Mouse (Mus musculus) hindbrain, embryonic 16.5 days (tissue): ENCODE measurements at regions not wholly inside any gene's neighbourhood (a gene's known extent, or its start where the extent isn't known, plus 50 kb on each side); places are given as distances from the start of the nearest gene placed in this dataset.

ENCODE experiments used
- ATAC-seq: fragments of 200-750 bp; cut with Nextera tagmentation; 2 replicates; pipeline ENCODE4 v1.8.0; 2017; ENCODE audit warnings: moderate TSS enrichment, moderate library complexity
- H3K27ac ChIP-seq: fragments of 300-500 bp; sonication (generic); 2 replicates; pipeline ENCODE4 v1.5.1; 2014; ENCODE audit warnings: low read depth, mild to moderate bottlenecking, control low read depth, low read length, moderate library complexity
- H3K27me3 ChIP-seq: fragments of 300-500 bp; sonication (generic); replicated peaks from 2 replicates; pipeline ENCODE4 v1.6.1; 2014; ENCODE audit warnings: low read length; ENCODE audit not compliant: control insufficient read depth, insufficient read depth
- H3K36me3 ChIP-seq: fragments of 300-500 bp; sonication (generic); 2 replicates; pipeline ENCODE4 v1.6.1; 2014; ENCODE audit warnings: mild to moderate bottlenecking, low read length, moderate library complexity, mixed read lengths; ENCODE audit not compliant: control insufficient read depth, insufficient read depth
- H3K4me1 ChIP-seq: fragments of 300-500 bp; sonication (generic); 2 replicates; pipeline ENCODE4 v1.6.1; 2014; ENCODE audit warnings: low read depth, low read length; ENCODE audit not compliant: control insufficient read depth, insufficient read depth
- H3K4me2 ChIP-seq: fragments of 300-500 bp; sonication (generic); 2 replicates; pipeline ENCODE4 v1.6.1; 2014; ENCODE audit warnings: mild to moderate bottlenecking, low read length, control low read depth, moderate library complexity
- H3K4me3 ChIP-seq: fragments of 300-500 bp; sonication (generic); 2 replicates; pipeline ENCODE4 v1.5.1; 2014; ENCODE audit warnings: mild to moderate bottlenecking, low read length, control low read depth, moderate library complexity
- H3K9ac ChIP-seq: fragments of 300-500 bp; sonication (generic); 2 replicates; pipeline ENCODE4 v1.6.1; 2014; ENCODE audit warnings: low read depth, mild to moderate bottlenecking, control low read depth, low read length, moderate library complexity
- H3K9me3 ChIP-seq: fragments of 300-500 bp; sonication (generic); 2 replicates; pipeline ENCODE4 v1.6.1; 2014; ENCODE audit warnings: mild to moderate bottlenecking, low read length, moderate library complexity; ENCODE audit not compliant: control insufficient read depth
- WGBS: fragments of 180-500 bp; shearing (Covaris S2); extraction: QIAGEN DNeasy Blood & Tissue Kit; methylation state at CpG from one replicate; pipeline ENCODE4 v1.1.7; 2014; 5-methylcytosine and 5-hydroxymethylcytosine counted together

DNA sequence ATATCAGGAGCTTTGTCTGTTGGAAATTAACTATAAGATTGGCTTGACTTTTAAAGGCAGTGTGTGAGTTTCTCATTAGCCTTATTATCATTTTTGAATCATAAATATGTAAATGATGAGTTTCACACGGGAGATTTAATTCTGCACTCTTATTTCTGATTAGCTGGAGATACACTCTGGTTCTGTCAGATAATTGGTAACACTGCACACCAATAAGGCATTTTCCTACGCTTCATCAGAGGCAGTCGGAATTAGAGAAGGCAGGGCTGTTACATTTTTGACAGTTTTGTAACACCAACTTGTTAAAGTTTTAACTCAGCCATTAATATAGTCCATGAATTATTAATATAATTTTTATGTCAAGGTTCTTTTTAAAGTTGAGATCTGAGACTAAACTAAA is 347.3 kb downstream of the Zfp352 start:
- H3K4me1 ChIP-seq = no peaks in the 10 kb centered on the region
- ATAC-seq = no peak
- H3K9me3 ChIP-seq = no peaks in the 10 kb centered on the region
- no peak overlapping the region for H3K27ac ChIP-seq
- no peak overlapping the region for H3K4me2 ChIP-seq
- H3K4me3 ChIP-seq = no peak overlapping the region
- WGBS = 50% methylated on average over 3 of the region's 3 CpGs
- no peak overlapping the region for H3K9ac ChIP-seq
- no peaks in the 10 kb centered on the region for H3K36me3 ChIP-seq
- no peaks in the 10 kb centered on the region for H3K27me3 ChIP-seq

DNA sequence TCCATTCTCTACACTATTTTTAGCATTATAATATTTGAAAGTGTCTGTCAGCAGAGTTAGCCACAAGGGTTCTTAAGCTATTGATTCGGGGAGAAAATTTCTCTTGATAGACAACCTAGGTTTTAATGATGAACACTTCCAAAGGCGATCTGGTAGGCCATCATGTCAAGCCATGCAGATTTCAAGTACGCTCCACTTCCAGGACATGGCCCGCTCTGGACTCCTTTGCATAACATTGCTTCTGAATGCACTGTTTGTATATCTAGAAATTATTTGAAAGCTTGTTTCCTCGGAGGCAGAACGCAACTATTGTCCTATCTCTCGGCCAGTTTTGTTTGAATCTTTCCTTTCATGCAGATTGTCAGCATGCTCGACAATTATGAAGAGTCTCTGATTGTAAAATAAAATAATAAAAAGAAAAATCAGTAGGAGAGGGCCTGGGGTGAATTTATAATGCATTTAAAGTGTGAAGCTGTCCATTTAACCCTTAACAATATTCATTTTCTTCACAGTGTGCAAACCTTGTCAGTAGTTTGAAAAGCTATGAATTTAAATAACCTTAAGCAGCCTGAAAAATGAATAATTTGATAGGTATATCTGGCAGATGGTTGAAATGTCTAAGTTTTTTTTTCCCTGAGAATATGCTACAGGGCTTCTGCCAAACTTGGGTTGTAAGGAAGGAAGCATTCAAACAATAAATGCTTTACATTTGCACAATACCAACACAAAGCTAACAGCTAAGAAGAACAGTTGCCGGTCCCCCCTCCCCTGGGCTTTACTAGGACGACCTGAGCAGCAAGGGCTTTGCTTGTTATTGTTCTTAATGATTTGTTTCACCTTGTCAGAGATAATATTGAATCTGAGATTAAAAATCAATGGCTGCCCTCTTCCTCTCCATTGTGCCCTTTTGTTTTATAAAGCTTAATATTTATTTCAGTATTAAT is 357.8 kb downstream of the Zfp352 start:
- Histone ChIP-seq H3K36me3 (no peaks in the 10 kb centered on the region), H3K4me2 (no peak overlapping the region), H3K4me3 (no peak overlapping the region), H3K4me1 (no peaks in the 10 kb centered on the region), H3K27ac (no peak overlapping the region), H3K27me3 (no peaks in the 10 kb centered on the region), H3K9ac (no peak overlapping the region), H3K9me3 (no peaks in the 10 kb centered on the region)
- 0 out of 2 replicates have a peak, but pooled peaks have one; percentile 11 for ATAC-seq
- WGBS = 55% methylated on average over 10 of the region's 10 CpGs

DNA sequence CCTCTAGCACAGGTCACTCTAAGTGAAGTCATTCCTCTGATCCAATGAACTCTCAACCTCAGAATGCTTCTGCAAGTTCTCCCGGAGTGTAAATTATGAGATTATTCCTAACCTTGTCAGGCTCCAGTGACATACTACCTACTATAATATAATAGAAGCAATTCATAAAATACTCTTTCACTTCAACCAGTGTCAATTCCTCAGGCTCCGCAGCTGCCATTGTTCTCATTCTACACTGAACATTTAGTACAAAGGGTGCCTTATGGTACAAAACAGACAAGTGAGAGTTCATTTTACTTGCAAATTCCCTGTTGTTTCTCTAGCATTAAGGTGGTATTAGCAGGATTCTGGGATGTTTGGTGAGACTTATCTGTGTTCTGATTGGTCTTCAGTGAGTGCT is 379.7 kb downstream of the Zfp352 start:
- H3K4me1 ChIP-seq = no peaks in the 10 kb centered on the region
- H3K36me3 ChIP-seq = no peaks in the 10 kb centered on the region
- no peak for ATAC-seq
- WGBS = 31% methylated on average over 2 of the region's 2 CpGs
- no peak overlapping the region for H3K9ac ChIP-seq
- no peak overlapping the region for H3K4me3 ChIP-seq
- H3K27ac ChIP-seq = no peak overlapping the region
- H3K4me2 ChIP-seq = no peak overlapping the region
- no peaks in the 10 kb centered on the region for H3K27me3 ChIP-seq
- no peaks in the 10 kb centered on the region for H3K9me3 ChIP-seq

DNA sequence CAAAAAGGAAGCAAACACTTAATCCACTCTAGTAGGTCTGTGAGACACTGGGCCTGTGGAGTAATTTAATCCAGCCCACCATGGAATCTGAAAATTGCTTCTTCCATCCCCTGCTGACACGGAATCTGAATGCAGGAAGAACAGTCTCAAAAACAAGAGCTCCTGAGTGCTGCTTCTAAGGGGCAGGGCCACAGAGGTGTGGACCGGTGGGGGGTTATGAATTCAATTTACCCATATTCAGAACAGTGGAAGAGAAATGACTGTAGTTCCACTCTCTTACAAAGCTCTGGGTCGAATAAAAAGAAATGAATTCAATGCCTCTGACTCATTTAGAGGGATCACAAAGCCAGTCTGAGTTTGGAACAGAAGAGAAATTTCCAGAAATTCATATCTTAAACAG is 390.3 kb downstream of the Zfp352 start:
- Histone ChIP-seq H3K27ac (no peak overlapping the region), H3K4me2 (no peak overlapping the region), H3K4me3 (no peak overlapping the region), H3K36me3 (no peaks in the 10 kb centered on the region), H3K4me1 (no peaks in the 10 kb centered on the region), H3K9me3 (no peaks in the 10 kb centered on the region), H3K9ac (no peak overlapping the region), H3K27me3 (no peaks in the 10 kb centered on the region)
- WGBS = 30% methylated on average over 3 of the region's 3 CpGs
- ATAC-seq = no peak

DNA sequence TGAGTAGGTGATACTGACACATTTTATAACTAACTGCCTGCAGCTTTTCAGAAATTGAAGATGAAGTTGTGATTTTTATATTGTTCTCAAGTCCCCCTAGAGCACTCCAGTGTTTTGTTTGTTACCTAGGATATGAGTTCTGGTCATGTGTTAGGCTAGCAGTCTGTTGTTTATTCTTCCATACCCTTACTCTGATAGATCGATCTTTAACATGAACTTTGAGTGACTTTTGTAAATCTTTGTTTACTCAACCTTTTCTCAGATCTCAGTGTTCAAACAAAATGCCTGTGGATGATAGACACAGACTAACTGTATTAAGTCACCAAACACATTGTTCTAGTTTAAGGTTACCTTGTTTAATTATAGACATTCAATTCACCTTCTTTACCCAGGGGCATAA is 409.3 kb downstream of the Zfp352 start:
- no peak overlapping the region for H3K4me3 ChIP-seq
- no peak overlapping the region for H3K4me2 ChIP-seq
- no peaks in the 10 kb centered on the region for H3K9me3 ChIP-seq
- WGBS = 79% methylated on average over 1 of the region's 1 CpGs
- H3K9ac ChIP-seq = no peak overlapping the region
- no peak overlapping the region for H3K27ac ChIP-seq
- no peaks in the 10 kb centered on the region for H3K27me3 ChIP-seq
- no peaks in the 10 kb centered on the region for H3K4me1 ChIP-seq
- H3K36me3 ChIP-seq = no peaks in the 10 kb centered on the region
- no peak for ATAC-seq

DNA sequence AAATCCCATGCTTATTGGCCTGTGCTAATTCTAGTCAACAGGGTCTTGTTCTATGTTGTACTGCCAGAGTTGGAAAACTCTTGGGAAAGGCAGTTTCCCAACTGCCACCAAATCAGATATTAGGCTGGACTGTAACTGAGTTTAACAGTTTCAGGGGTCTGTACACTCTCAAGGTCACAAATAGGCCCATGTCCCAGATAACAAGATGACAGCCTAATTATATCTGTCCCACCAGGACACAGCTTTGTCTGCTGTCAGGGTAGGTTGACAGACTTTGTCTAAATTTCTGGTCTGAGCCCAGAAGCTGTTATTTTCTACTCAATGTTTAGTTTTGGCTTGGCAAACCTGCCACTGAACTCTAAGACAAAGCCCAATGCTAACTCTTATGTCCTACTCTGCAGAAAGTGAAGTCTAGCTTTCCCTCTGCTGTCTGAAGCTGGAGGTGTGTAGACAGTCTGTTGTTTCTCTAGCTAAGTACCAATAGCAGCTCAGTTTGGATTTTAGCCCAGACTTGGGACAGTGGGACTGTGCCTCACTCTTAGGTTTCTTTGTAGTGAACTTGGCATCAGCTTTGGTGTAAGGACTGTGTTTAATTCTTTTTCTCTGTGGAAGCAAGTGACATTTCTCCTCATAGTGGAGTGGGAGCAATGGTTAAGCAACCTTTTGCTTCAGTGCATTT is 453.8 kb downstream of the Zfp352 start:
- Histone ChIP-seq H3K4me2 (no peak overlapping the region), H3K27ac (no peak overlapping the region), H3K27me3 (no peaks in the 10 kb centered on the region), H3K4me3 (no peak overlapping the region), H3K36me3 (no peaks in the 10 kb centered on the region), H3K9me3 (no peaks in the 10 kb centered on the region), H3K4me1 (no peaks in the 10 kb centered on the region), H3K9ac (no peak overlapping the region)
- peak; percentile 84 for ATAC-seq

DNA sequence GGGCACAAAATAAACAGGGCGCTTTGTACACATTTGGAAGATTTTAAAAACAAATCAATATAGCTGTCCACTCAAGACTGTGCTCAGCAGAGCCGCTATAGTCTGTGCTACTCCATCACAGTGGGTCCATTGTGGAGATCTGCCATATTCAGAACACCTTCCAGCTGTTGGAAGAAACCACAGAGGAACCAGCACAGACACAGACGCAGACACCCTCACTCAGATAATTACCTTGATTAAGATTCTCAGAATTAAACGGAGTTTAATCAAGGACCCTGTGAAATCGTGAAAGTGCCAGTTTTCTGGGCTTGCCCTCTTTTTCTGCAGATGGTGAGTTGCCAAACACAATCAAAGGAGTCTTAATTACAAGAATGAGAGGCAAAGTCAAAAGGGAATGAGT is 478.3 kb downstream of the Zfp352 start:
- Histone ChIP-seq H3K27ac (no peak overlapping the region), H3K4me2 (no peak overlapping the region), H3K4me3 (no peak overlapping the region), H3K4me1 (no peaks in the 10 kb centered on the region), H3K36me3 (no peaks in the 10 kb centered on the region), H3K27me3 (no peaks in the 10 kb centered on the region), H3K9me3 (no peaks in the 10 kb centered on the region), H3K9ac (no peak overlapping the region)
- 73% methylated on average over 5 of the region's 5 CpGs for WGBS
- ATAC-seq = no peak

DNA sequence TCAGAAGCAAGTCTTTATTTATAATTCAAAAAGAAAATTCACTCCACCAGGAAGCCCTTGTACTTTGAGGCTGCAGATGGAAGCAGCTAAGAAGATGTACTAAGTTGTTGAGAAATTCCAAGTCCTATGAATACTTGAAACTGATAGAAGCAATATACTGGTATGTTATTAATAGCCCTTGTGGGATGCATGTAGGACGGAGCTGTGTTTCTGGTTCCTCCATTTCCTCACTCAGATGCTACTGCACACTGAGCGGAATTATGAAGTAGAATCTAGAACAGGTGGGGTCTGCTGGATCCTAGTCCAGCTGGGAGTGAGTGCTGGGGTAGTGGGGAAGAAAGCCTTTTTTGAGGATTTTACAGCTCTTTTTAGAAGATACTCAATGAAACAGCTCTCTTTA is 510.5 kb downstream of the Zfp352 start:
- Histone ChIP-seq H3K9ac (no peak overlapping the region), H3K27ac (no peak overlapping the region), H3K4me2 (no peak overlapping the region), H3K27me3 (no peaks in the 10 kb centered on the region), H3K9me3 (no peaks in the 10 kb centered on the region), H3K4me1 (no peaks in the 10 kb centered on the region), H3K36me3 (no peaks in the 10 kb centered on the region), H3K4me3 (no peak overlapping the region)
- no peak for ATAC-seq
- 91% methylated on average over 2 of the region's 2 CpGs for WGBS

DNA sequence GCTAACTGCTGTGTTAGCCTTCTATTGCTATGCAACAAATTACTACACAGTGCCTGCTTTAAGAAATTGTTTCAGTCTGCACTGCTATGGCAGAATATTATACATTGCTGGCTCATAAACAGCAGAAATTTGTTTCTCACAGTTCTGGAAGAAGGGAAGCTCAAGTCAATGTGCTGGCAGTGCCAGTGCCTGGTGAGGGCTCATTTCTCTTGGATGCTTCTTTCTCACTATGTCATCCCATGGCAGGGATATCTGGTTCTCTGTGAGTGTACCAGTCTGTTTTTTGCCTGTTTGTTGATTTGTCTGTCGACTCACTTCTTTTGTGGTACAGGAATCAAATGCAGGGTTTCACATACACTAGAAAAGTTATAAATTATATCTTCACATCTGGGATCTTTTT is 516.2 kb downstream of the Zfp352 start:
- no peaks in the 10 kb centered on the region for H3K27me3 ChIP-seq
- no peaks in the 10 kb centered on the region for H3K36me3 ChIP-seq
- H3K4me2 ChIP-seq = no peak overlapping the region
- no peak overlapping the region for H3K4me3 ChIP-seq
- H3K9ac ChIP-seq = no peak overlapping the region
- H3K9me3 ChIP-seq = no peaks in the 10 kb centered on the region
- ATAC-seq = no peak
- 75% methylated on average over 1 of the region's 1 CpGs for WGBS
- no peaks in the 10 kb centered on the region for H3K4me1 ChIP-seq
- H3K27ac ChIP-seq = no peak overlapping the region
